Mouse (Mus musculus) thymus, adult 2 months (tissue): Measurements from ENCODE around the gene Endou. TPM values are rescaled to one million over a fixed set of nuclear protein-coding genes. Genes with fewer than 3 reads are reported as not detected.
A peak's percentile ranks its signal among the peaks of the same experiment; 100 is the strongest.

ENCODE experiments used
- DNase-seq: peaks from one replicate; pipeline ENCODE4 v3.0.0; 2021
- H3K27ac ChIP-seq: fragments of 200-500 bp; 2 replicates; pipeline ENCODE4 v1.5.1; 2012; ENCODE audit warnings: low read length, control low read depth; ENCODE audit not compliant: control insufficient read depth, insufficient read depth
- H3K27me3 ChIP-seq: fragments of 200-500 bp; 2 replicates; pipeline ENCODE4 v1.6.1; 2012; ENCODE audit warnings: mild to moderate bottlenecking, low read length, moderate library complexity, mixed read lengths; ENCODE audit not compliant: control insufficient read depth, insufficient read depth
- H3K36me3 ChIP-seq: fragments of 200-500 bp; 2 replicates; pipeline ENCODE4 v1.6.1; 2012; ENCODE audit warnings: mild to moderate bottlenecking, low read length, moderate library complexity; ENCODE audit not compliant: control insufficient read depth, insufficient read depth
- H3K4me1 ChIP-seq: fragments of 200-500 bp; replicated peaks from 2 replicates; pipeline ENCODE4 v1.6.1; 2012; ENCODE audit warnings: low read length; ENCODE audit not compliant: control insufficient read depth, insufficient read depth
- H3K4me3 ChIP-seq: fragments of 200-500 bp; 2 replicates; pipeline ENCODE4 v1.5.1; 2012; ENCODE audit warnings: mild to moderate bottlenecking, low read length, control low read depth, moderate library complexity; ENCODE audit not compliant: control insufficient read depth, insufficient read depth
- CTCF ChIP-seq: fragments of 200-500 bp; IDR thresholded peaks from 2 replicates; pipeline ENCODE4 v1.5.1; 2012; ENCODE audit warnings: mild to moderate bottlenecking, control low read depth, low read length, moderate library complexity, borderline replicate concordance; ENCODE audit not compliant: control insufficient read depth, poor library complexity, insufficient read depth; ENCODE audit errors: extremely low read depth
- POLR2A ChIP-seq: fragments of 200-500 bp; IDR thresholded peaks from 2 replicates; pipeline ENCODE4 v1.6.1; 2012; ENCODE audit warnings: mild to moderate bottlenecking, low read length, control low read depth, moderate library complexity; ENCODE audit not compliant: control insufficient read depth, poor library complexity, insufficient read depth; ENCODE audit errors: extremely low read depth
- WGBS: fragments of 180-500 bp; shearing (Covaris S2); methylation state at CpG from one replicate; pipeline ENCODE4 v1.1.7; 2018; 5-methylcytosine and 5-hydroxymethylcytosine counted together
- polyA plus RNA-seq: library from polyadenylated mRNA; depleted of rRNA; stranded (reverse); fragments of >200 nt; gene quantifications from 2 replicates; pipeline ENCODE4 v1.2.3, GENCODE M21; 2012

Endou gene
- polyA plus RNA-seq, 1 experiment: 276 TPM

DNA sequence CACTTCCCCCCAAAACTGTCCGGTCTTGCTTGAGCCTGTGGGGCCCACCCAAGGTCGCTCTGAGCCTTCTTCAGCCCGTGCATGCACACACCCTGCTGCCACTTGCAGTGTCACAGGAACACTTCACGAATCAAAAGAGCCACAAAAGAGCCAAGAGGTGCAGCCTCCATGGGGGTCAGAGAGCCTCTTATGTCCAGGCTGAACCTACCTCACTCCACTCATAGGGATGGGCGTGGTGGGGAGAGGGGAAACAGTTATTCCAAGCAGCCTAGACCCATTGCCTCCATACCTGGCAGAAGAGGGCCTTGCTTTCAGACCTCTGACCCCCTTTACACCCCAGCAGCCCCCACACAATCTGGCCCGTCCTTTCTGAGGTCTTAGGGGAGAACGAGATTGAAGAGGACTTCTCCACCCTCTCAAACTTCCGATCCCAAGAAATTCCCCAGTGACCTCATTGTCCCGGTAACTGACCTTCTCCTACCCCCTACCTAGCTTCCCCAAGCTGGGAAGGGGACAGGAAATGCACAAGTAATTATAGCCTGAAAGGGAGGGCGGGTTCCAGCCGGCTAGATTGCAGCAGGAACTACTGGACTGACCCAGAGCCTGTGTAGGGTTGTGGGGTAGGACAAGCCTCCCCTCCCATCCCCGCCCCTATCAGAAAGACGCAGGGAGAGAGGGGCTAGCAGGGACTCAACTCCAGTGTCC is 34.1 kb upstream of the Endou start:
- WGBS: 82% methylated on average over 13 of the region's 13 CpGs
- Histone ChIP-seq H3K4me3 (no peak overlapping the region), H3K27me3 (no peaks in the 10 kb centered on the region), H3K4me1 (peaks cover 71% of the 10 kb centered on the region), H3K27ac (peak overlapping the region; percentile 2; the same call in 1 of the 2 replicates), H3K36me3 (peaks cover under 1% of the 10 kb centered on the region; the same call in 1 of the 2 replicates)
- no peak for TF ChIP-seq CTCF
- TF ChIP-seq POLR2A: no peak
- DNase-seq: no peak

DNA sequence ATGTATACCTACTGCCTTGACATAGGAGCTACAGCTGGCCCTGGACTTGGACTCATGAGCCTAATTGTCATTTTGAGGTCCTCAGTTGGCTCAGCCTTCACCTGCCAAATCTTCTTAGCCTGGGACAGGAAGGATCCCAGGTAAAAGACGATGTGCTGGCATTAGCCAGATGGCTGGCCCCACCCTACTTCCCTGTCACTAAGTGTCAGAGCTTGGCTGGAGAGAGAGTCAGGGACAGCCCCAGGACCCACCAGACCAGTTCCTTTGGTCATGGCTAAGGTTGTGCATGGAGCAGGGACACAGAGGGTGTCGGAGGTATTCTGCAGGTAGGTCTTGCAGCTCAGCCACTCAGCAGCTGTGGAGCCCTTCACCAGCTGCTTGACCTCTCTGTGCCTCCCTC is 33.4 kb upstream of the Endou start:
- peak overlapping the region; percentile 17; the same call in 1 of the 2 replicates for H3K27ac ChIP-seq
- peaks cover 69% of the 10 kb centered on the region for H3K4me1 ChIP-seq
- no peak for TF ChIP-seq CTCF
- no peak for TF ChIP-seq POLR2A
- H3K4me3 ChIP-seq: no peak overlapping the region
- 86% methylated on average over 2 of the region's 2 CpGs for WGBS
- H3K36me3 ChIP-seq: peaks cover 3% of the 10 kb centered on the region; the same call in 1 of the 2 replicates
- no peaks in the 10 kb centered on the region for H3K27me3 ChIP-seq
- no peak for DNase-seq

DNA sequence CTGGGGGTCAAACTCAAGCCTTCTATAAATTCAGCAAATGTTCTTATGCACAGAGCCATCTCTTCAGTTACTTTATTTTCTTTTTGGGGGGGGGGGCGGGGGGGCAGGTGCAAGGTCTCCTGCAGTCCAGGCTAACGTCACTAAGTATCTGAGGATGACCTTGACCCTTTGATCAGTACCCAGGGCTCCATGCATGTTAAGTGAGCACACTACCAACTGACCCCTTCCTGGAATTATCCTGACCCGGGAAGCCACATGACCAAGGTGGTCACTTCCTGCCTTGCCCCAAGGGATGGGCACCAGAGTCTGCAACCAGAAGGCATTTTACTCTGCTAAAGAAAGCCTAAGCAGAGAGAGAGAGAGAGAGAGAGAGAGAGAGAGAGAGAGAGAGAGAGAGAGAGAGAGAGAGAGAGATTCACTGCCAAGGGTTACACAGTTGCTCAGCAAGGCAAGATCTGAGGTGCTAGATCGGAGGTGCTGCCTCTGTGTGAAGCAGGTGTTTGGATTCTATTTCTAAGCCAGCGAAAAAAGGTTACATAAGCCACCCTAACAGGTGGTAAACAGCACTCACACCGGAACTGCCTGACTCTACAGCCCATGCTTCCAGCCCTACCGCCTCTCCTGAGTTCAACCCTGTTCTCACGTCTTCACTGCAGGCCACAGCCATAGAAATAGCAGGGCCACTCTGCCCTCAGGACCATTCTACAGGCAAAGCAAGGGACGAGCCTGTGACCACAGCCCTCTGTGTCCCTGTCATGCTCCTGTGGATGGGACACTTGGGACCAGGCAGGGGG is 32.3 kb upstream of the Endou start:
- no peaks in the 10 kb centered on the region for H3K27me3 ChIP-seq
- H3K4me3 ChIP-seq: no peak overlapping the region
- H3K4me1 ChIP-seq: peaks cover 62% of the 10 kb centered on the region
- DNase-seq: no peak
- 40% methylated on average over 9 of the region's 9 CpGs for WGBS
- H3K36me3 ChIP-seq: peaks cover 3% of the 10 kb centered on the region; the same call in 1 of the 2 replicates
- peak overlapping the region; percentile 57 for H3K27ac ChIP-seq
- TF ChIP-seq CTCF: no peak
- TF ChIP-seq POLR2A: no peak

GRCm38 (mm10) chr15:97762733-97763132 is 31.6 kb upstream of the Endou start:
- Histone ChIP-seq H3K4me1 (peaks cover 56% of the 10 kb centered on the region), H3K27me3 (no peaks in the 10 kb centered on the region), H3K27ac (no peak overlapping the region), H3K4me3 (no peak overlapping the region), H3K36me3 (peaks cover 3% of the 10 kb centered on the region; the same call in 1 of the 2 replicates)
- TF ChIP-seq POLR2A (no peak), CTCF (no peak)
- 93% methylated on average over 9 of the region's 9 CpGs for whole genome bisulfite sequencing
- DNase-seq: no peak

- no peak overlapping the region for H3K4me3 ChIP-seq
Observed at GRCm38 (mm10) chr15:97761438-97761837, 30.3 kb upstream of the Endou start.

DNA sequence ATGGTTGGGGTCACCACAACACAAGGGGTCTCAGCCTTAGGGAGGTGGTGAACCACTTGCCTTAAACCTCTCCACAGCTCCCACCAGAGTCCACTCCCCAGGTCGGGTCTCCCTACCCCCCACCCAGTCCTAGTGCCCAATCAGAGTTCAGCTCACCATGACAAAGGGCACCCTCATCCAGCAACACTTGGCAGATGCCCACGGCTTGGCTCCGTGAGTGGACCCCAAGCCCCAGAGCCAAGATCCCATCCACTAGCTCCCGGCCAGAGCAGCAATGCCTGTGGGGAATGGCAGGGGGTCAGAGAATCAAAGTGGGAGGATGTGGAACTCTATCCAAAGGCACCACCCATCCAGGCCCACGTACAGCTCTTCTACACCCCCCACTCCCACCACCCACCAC is 29.8 kb upstream of the Endou start:
- no peaks in the 10 kb centered on the region for H3K27me3 ChIP-seq
- peaks cover 3% of the 10 kb centered on the region; the same call in 1 of the 2 replicates for H3K36me3 ChIP-seq
- DNase-seq: no peak
- WGBS: 92% methylated on average over 5 of the region's 5 CpGs
- TF ChIP-seq POLR2A (no peak), CTCF (no peak)
- H3K4me1 ChIP-seq: peaks cover 40% of the 10 kb centered on the region
- H3K27ac ChIP-seq: no peak overlapping the region
- H3K4me3 ChIP-seq: no peak overlapping the region

More at GRCm38 (mm10) chr15:97761438-97761837, 30.3 kb upstream of the Endou start:
- TF ChIP-seq CTCF (no peak), POLR2A (no peak)
- WGBS: 96% methylated on average over 13 of the region's 13 CpGs
- Histone ChIP-seq H3K27ac (no peak overlapping the region), H3K27me3 (no peaks in the 10 kb centered on the region), H3K4me1 (peaks cover 45% of the 10 kb centered on the region), H3K36me3 (peaks cover 3% of the 10 kb centered on the region; the same call in 1 of the 2 replicates)
- DNase-seq: no peak
